Mouse (Mus musculus): Measurements from ENCODE around the gene Nrarp. TPM values are rescaled to one million over a fixed set of nuclear protein-coding genes. Genes with fewer than 3 reads are reported as not detected.

Nrarp gene
- total RNA-seq, 2 experiments from 2014 or later = 0.42 to 1.3 TPM

GRCm38 (mm10) chr2:25173821-25174220, 6.7 kb upstream of the Nrarp start:
- ATAC-seq (replicated peaks; ENCODE audit: poor library complexity) = no peak

DNA sequence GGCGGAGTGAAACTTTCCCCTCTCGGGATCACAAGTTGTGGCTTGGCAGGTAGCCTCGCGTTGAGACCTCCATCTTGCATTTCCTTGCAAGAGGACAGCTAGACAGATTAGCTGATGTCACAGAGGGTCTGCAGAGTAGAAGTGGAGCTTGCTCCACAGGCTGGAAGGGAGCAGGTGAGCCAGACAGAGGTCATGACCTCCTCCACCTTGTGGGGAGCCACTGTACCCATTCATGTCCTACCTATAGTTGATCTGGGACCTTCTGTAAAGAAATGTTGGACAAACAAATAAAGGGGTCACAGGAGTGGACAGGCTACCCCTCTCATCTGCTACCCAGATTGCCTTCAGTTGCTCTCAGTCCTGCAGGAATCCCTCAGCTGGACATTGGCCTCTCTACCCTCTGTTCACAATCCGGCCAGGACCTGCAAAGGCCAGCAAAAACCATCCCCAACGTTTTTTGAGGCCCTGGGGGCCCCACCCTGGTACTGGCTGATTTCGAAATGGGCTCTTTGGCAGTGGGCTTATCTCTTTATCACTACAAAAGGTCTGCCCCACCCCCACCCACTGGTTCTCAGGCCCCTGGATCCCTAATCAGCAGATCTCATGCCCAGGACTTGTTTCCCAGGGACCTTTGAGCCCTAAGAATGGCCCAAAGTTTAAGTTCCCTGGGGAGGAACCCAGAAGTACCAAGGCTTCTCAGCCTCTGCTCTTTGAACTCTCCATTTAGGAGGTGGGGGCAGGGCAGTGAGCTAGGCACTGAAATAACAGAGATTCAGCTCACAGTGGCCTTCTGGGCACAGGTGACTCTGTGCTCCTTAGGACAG, 5.5 kb upstream of the Nrarp start:
- no peak for ATAC-seq (replicated peaks; ENCODE audit: poor library complexity)

GRCm38 (mm10) chr2:25175690-25176078, 4.9 kb upstream of the Nrarp start:
- no peak for ATAC-seq (replicated peaks; ENCODE audit: poor library complexity)

GRCm38 (mm10) chr2:25176573-25176972, 4.0 kb upstream of the Nrarp start:
- no peak for ATAC-seq (replicated peaks; ENCODE audit: poor library complexity)

- ATAC-seq (replicated peaks; ENCODE audit: poor library complexity) = no peak
Observed at GRCm38 (mm10) chr2:25177076-25177475, 3.5 kb upstream of the Nrarp start.

DNA sequence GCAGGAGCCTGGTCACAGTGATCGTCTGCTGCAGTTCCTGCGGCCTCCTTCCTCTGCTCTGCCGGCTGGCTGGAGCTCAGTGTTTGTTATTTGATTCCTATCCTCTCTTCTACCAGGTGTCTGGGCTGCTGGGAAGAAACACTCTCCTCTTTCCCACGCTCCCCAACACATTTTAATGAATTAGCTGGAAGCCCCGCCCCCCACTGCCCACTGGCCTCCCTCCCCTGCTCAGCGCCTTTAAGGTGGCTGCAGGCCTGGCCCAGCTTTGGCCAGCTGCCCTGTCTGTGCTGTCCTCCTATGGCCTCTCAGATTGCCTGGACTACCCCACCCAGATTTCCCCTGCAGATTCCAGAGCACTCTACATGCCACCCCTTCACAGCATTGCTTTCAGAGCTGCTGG, 2.9 kb upstream of the Nrarp start:
- ATAC-seq (replicated peaks; ENCODE audit: poor library complexity) = no peak

DNA sequence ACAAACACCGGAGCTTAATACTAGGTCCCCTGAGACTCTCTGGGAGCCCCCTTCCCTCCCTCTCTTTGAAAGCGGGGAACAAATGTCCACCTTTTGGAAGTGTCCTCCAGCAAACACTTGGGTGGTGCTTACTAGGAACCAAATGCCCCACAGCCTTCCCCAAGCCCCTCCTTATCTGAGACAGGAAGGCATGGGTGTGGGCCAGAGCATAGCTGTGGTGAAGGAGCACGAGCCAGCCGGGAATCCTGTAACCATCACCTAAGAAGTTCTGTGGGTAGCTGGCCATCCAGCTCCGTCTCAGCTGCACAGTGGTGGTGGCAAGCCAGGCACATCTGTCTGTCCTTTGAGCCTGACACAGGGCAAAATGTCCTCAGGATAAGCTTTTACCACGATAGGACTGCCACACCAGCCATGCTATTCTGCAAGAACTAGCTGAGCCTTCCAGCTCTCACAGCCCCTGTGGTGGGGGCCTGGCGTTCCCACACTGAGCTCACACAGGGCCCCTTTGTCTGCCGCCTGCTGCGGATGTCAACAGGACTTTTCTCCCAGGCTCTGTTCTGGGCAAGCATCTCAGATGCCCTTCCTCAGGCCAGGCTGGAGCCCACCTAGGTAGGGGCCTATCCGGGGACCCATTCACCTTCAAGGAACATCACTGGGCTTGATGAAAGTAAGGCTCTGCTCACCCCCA, 2.1 kb upstream of the Nrarp start:
- no peak for ATAC-seq (replicated peaks; ENCODE audit: poor library complexity)

GRCm38 (mm10) chr2:25179566-25180217, 866 bp upstream of the Nrarp start:
- no peak for ATAC-seq (replicated peaks; ENCODE audit: poor library complexity)

DNA sequence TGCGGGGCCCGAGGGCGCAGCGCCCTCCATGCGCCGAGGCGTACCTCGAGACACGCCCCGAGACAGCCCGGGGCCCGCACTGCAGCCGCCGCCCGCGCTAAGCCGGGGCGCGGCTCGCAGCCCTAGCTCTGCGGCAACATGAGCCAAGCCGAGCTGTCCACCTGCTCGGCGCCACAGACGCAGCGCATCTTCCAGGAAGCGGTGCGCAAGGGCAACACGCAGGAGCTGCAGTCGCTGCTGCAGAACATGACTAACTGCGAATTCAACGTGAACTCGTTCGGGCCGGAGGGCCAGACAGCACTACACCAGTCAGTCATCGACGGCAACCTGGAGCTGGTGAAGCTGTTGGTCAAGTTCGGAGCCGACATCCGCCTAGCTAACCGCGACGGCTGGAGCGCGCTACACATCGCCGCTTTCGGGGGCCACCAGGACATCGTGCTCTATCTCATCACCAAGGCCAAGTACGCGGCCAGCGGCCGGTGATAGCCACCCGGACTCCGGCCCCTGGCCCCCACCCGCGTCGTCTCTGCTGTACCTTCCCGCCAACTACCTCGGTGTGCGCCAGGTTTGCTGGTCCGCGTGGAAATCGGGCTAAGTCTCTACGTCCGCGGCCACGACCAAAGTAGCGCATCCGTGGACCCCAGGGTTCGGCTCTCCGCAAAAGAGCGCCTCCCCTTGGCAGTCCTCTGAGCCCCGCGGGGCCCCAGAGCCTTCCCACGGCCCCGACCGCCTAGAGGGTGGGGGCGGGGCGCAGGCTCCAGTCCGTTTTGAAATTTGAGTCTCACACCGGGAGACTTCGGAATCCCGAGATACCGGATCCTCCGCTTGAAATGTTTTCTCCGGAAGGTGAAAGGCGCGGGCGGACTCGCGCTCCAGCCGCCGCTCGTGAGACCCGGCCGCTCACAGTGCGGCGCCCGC, 674 bp downstream of the Nrarp start:
- ATAC-seq (replicated peaks; ENCODE audit: poor library complexity) = peak; percentile 27

- no peak for ATAC-seq (replicated peaks; ENCODE audit: poor library complexity)
Observed at GRCm38 (mm10) chr2:25181891-25182397, 1.4 kb downstream of the Nrarp start.

DNA sequence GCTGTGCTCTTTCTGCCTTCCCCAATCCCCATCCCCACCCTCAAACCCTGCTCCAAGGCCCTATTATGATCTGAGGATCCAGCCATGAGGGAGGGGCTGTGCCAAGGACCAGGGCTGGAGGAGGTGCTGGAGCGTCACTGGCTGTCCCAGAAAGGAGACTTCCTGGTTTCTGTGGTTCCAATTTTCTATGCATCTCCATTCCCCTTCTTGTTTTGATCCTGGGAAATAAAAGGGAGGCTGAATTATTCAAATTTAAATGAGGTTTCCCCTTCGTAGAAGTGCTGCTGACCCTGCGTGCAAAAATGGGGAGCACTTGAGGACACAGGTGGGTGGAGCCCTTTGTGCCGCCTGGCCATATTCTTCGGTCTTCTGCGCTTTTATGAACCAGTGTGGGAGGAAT, 2.1 kb downstream of the Nrarp start:
- no peak for ATAC-seq (replicated peaks; ENCODE audit: poor library complexity)

DNA sequence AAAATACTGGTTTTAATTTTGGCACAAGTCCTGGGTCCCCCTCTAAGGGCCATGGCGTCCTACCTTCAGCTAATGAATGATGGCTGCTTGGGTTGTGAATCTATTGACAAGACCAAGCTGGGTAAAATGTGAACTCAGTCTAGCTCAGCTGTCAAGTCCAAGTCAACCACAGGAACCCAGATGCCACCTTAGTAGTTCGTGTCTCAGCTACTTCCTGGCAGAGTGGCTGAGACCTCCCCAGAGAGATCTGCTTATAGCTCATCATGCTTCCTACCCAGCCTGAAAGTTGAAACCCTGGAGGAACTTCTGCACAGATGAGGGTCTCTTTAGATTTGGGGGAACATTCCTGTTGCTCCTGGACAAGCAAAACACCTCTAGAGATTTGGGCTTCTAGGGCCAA, 2.8 kb downstream of the Nrarp start:
- no peak for ATAC-seq (replicated peaks; ENCODE audit: poor library complexity)

DNA sequence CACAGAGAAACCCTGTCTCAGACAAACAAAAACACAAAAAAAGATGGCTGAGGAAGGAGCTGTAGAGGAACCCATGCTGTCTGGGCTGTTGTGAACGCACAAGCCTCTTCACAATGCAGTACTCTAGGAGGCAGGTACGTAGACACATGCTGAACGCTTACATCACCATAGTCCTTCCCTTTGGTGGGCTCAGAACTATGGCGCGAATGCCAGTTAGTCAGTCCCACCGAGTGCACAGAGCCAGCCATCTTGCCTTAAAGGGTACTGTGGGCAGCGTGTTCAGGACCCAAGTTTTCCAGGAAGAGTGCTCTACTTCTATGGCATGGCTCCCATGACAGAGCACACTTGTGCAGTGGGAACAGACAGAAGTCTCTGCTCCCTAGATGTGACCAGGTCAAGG, 3.9 kb downstream of the Nrarp start:
- no peak for ATAC-seq (replicated peaks; ENCODE audit: poor library complexity)

DNA sequence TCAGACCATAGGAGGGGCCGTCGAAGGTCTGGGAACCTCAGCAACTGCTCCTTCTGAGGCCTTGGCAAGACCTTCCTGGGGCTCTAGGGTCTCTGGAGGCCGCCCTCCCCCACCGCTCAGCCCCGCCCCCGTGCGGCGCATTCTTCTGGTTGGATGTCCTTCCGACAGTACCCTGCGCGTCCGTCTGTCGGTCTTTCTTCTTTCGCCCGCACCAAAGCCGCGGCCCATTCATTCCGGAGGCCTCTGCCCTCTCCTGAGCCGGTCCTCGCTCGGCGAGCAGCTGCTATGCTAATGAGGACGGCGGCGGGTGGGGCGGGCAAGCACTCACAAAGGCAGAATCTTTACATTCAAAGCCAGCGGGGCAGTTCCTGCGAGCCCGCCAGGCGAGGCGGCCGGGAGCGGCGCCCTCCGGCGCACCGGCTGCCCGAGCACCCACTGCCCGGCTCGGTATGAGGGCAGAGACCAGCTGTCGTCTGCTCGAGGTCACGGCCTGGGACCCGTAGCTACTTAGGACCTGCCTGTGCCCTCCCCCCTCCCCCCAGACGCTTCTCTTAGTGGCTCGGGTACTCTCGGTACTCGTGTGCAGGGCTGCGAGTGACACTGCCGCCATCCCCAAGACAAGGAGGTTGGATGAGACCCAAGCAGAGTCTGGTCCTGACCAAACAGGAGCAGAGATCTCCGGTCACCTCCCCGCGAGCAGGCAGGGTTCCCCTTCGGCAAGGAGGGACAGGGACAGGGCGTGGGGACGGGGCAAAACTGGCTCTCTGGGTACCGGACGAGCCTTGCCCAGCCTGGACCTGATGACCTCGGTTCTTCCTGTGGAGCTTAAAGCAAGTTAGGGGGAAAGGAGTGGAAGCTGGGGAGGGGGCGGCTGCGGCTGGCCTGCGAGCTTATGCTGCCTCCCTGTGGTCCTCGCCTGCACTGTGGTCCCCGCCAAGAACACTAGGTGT, 5.3 kb downstream of the Nrarp start:
- ATAC-seq (replicated peaks; ENCODE audit: poor library complexity) = peak; percentile 56

DNA sequence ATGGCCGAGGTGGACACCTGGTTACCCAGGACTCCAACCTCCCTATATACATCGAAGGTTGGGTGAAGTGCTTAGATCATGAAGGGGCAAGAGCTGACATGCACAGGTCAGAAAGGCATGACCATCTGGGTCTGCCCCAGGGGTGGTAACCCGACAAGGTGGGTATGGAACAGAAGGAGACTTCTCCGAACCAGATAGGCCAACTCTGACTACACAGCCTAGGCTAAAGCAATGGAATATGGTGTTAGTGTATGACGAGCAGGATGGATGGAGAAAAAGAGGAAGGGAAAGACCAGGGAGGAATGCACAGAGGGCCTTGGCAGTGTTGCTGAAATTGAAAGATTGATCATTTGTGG, 6.0 kb downstream of the Nrarp start:
- ATAC-seq (replicated peaks; ENCODE audit: poor library complexity) = no peak

- no peak for ATAC-seq (replicated peaks; ENCODE audit: poor library complexity)
Observed at GRCm38 (mm10) chr2:25187841-25188240, 7.3 kb downstream of the Nrarp start.

- peak; percentile 61 for ATAC-seq (replicated peaks; ENCODE audit: poor library complexity)
Observed at GRCm38 (mm10) chr2:25193330-25193770, 12.8 kb downstream of the Nrarp start.

GRCm38 (mm10) chr2:25194006-25194405, 13.4 kb downstream of the Nrarp start:
- no peak for ATAC-seq (replicated peaks; ENCODE audit: poor library complexity)

- no peak for ATAC-seq (replicated peaks; ENCODE audit: poor library complexity)
Observed at GRCm38 (mm10) chr2:25194486-25195171, 14.1 kb downstream of the Nrarp start.
